Mouse (Mus musculus) left cerebral cortex, postnatal 14 days (tissue): ENCODE measurements around the gene Lgalsl. TPM values are rescaled to one million over a fixed set of nuclear protein-coding genes. Genes with fewer than 3 reads are reported as not detected.

Experiments used
- DNase-seq, 2 experiments: peaks; one replicate each; pipeline ENCODE4 v3.0.0; 2021 to 2022; ENCODE audit warnings: low spot score in 2 of 2, mixed read lengths in 1 of 2
- intact Hi-C: fragments of 180-260 bp; cut with DNase I; formaldehyde crosslinking; loops from one replicate; pipeline ENCODE4 v1.15.1; 2025
- total RNA-seq, 2 experiments: library from RNA; stranded (reverse); gene quantifications; 2 replicates each; pipeline ENCODE4 v1.2.3; 2021

Lgalsl gene
- total RNA-seq, 2 experiments from 2014 or later = 95.2 to 103 TPM

- peak in 1 of 2 experiments; percentile 41 for DNase-seq
- intact Hi-C loops = no loop called here
Observed at GRCm38 (mm10) chr11:20829993-20830685, 717 bp downstream of the Lgalsl start.

GRCm38 (mm10) chr11:20829056-20829686 is 1.7 kb downstream of the Lgalsl start:
- DNase-seq = peak in 1 of 2 experiments; percentile 12
- intact Hi-C loops = no loop called here

- intact Hi-C loops = no loop called here
- DNase-seq = no peak
Observed at GRCm38 (mm10) chr11:20823961-20824360, 6.9 kb downstream of the Lgalsl start.

- DNase-seq = no peak
- intact Hi-C loops = no loop called here
Observed at GRCm38 (mm10) chr11:20823301-20823700, 7.6 kb downstream of the Lgalsl start.

- intact Hi-C loops = no loop called here
- no peak for DNase-seq
Observed at GRCm38 (mm10) chr11:20821351-20821750, 9.5 kb downstream of the Lgalsl start.

- intact Hi-C loops = no loop called here
- no peak for DNase-seq
Observed at GRCm38 (mm10) chr11:20813901-20814523, 16.8 kb downstream of the Lgalsl start.

- intact Hi-C loops = no loop called here
- no peak for DNase-seq
Observed at GRCm38 (mm10) chr11:20812153-20812887, 18.5 kb downstream of the Lgalsl start.

- intact Hi-C loops = no loop called here
- no peak for DNase-seq
Observed at GRCm38 (mm10) chr11:20806659-20807058, 24.2 kb downstream of the Lgalsl start.

- intact Hi-C loops = no loop called here
- DNase-seq = no peak
Observed at GRCm38 (mm10) chr11:20805604-20806249, 25.1 kb downstream of the Lgalsl start.

GRCm38 (mm10) chr11:20804416-20804815 is 26.4 kb downstream of the Lgalsl start:
- intact Hi-C loops = no loop called here
- DNase-seq = no peak

GRCm38 (mm10) chr11:20800277-20801092 is 30.4 kb downstream of the Lgalsl start:
- intact Hi-C loops = no loop called here
- no peak for DNase-seq

- intact Hi-C loops = loop anchor here (10.0 kb wide), 1 partner anchor 637 kb away; no protein-coding TSS in a partner anchor
- DNase-seq = no peak
Observed at GRCm38 (mm10) chr11:20797841-20798240, 33.0 kb downstream of the Lgalsl start.

GRCm38 (mm10) chr11:20795466-20795865 is 35.4 kb downstream of the Lgalsl start:
- DNase-seq = no peak
- intact Hi-C loops = loop anchor here (10.0 kb wide), 1 partner anchor 639 kb away; no protein-coding TSS in a partner anchor

GRCm38 (mm10) chr11:20794913-20795254 is 36.0 kb downstream of the Lgalsl start:
- DNase-seq = no peak
- intact Hi-C loops = loop anchor here (1.0 to 10.0 kb wide), 3 partner anchors 119 to 640 kb away; no protein-coding TSS in a partner anchor

GRCm38 (mm10) chr11:20794196-20794912 is 36.5 kb downstream of the Lgalsl start:
- DNase-seq = peak; percentile 91
- intact Hi-C loops = loop anchor here (1.0 to 10.0 kb wide), 3 partner anchors 120 to 640 kb away; no protein-coding TSS in a partner anchor

GRCm38 (mm10) chr11:20793676-20794075 is 37.2 kb downstream of the Lgalsl start:
- intact Hi-C loops = loop anchor here (1.0 to 10.0 kb wide), 3 partner anchors 121 to 641 kb away; no protein-coding TSS in a partner anchor
- no peak for DNase-seq

- intact Hi-C loops = loop anchor here (5.0 to 10.0 kb wide), 2 partner anchors 385 to 642 kb away; no protein-coding TSS in a partner anchor
- no peak for DNase-seq
Observed at GRCm38 (mm10) chr11:20792667-20793066, 38.2 kb downstream of the Lgalsl start.

GRCm38 (mm10) chr11:20791334-20791733 is 39.5 kb downstream of the Lgalsl start:
- no peak for DNase-seq
- intact Hi-C loops = loop anchor here (5.0 to 10.0 kb wide), 2 partner anchors 386 to 643 kb away; no protein-coding TSS in a partner anchor
